Comparison of ENCODE assay signal across 10 mouse cellular contexts in the genomic region with DNA sequence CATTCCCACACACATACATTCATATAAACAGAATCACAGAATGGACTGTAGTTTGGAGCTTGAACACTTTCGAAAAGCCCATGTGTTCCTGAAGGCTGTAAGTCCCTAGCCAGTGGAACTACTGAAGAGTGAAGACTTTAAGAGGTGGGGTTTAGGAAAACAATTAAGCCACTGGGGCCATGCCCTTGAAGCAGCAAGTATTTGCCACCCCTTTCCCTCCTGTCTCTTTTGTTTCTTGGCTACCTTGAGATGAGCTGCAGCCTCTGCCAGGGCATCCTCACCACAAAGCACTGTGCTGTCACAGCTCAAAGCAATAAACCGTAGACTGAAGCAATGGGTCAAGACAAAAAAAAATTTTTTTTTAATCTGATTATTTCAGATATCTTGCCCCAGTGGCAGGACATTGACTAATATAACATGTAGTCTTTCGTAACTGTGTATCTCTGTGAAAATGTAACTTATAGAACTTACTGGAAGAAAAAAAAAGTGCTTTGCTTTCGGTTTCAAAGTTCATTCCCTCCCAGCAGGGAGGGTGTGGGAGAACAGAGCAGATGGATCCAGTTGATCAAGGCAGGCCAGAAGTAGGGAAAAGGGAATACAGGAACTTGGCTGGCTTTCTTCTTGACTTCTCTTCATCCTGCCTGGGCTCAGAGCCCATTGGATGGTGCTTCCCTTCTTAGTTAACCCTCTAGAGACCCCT. TPM values are rescaled to one million over a fixed set of nuclear protein-coding genes. Genes with fewer than 3 reads are reported as not detected.
DNase-seq lines count a peak whose midpoint lies in the region; ATAC-seq and TF ChIP-seq lines count a peak whose summit lies in the region.
"Had no signal": no experiment of that assay in that cellular context is flagged by ENCODE, and none has a peak within 500 bp of the region (broad histone marks: within the 10 kb centered on the region; RNA-seq: fewer than 3 reads in every experiment).

No protein-coding gene starts in this region.

- H3K4me3 ChIP-seq in testis, adult 2 months (ENCODE audit: control insufficient read depth, low read depth, low read length) = no peak overlapping the region
- H3K4me3 ChIP-seq in kidney, embryonic 16.5 days (ENCODE audit: low read length) = 0 out of 2 replicates have a peak overlapping the region, but pooled peaks have one; percentile 7
- H3K4me3 ChIP-seq: erythroblast, embryonic 14.5 days had no signal

- peak overlapping the region; percentile 19; the same call in 1 of the 2 replicates for H3K4me2 ChIP-seq in kidney, embryonic 16.5 days (replicated peaks; ENCODE audit: low read depth, low read length)

- DNase-seq in adrenal gland, postnatal 14 days = peak; percentile 39
- no peak for DNase-seq in adrenal gland, adult 18-20 months (ENCODE audit: low spot score in 2 of 2)
- no peak for DNase-seq in testis, postnatal 10 days (ENCODE audit: low spot score)
- peak; percentile 48 for DNase-seq in testis, postnatal 14 days (ENCODE audit: low spot score)
- no peak for DNase-seq in frontal cortex, adult 2 months (ENCODE audit: extremely low spot score in 1 of 2, low spot score in 1 of 2)
- DNase-seq: adrenal gland, adult 8-10 months had no signal

- no peak overlapping the region for H3K9ac ChIP-seq in kidney, embryonic 16.5 days (replicated peaks; ENCODE audit: low read length)

- peak; percentile 46; the same call in 1 of the 2 replicates for ATAC-seq in kidney, embryonic 16.5 days (ENCODE audit: low FRiP score, low TSS enrichment)
- no peak for ATAC-seq in megakaryocyte-erythroid progenitor cell, adult 5-6 weeks (replicated peaks; ENCODE audit: low FRiP score, low TSS enrichment, poor library complexity, severe bottlenecking)

- H3K36me3 ChIP-seq in testis, adult 2 months (ENCODE audit: control insufficient read depth, insufficient read depth, low read length) = no peaks in the 10 kb centered on the region
- no peaks in the 10 kb centered on the region for H3K36me3 ChIP-seq in kidney, embryonic 16.5 days (ENCODE audit: insufficient read depth, low read length)

- no peaks in the 10 kb centered on the region for H3K9me3 ChIP-seq in kidney, embryonic 16.5 days (ENCODE audit: low read length)

- no peak for TF ChIP-seq POLR2A in testis, adult 2 months (IDR thresholded peaks at IDR 0.05; ENCODE audit: control insufficient read depth, low read depth, low read length)

- peaks cover 5% of the 10 kb centered on the region for H3K4me1 ChIP-seq in testis, adult 2 months (ENCODE audit: control insufficient read depth, insufficient read depth, low read length)
- H3K4me1 ChIP-seq in kidney, embryonic 16.5 days (ENCODE audit: insufficient read depth, low read length) = peaks cover 22% of the 10 kb centered on the region

- peak overlapping the region; percentile 67; the same call in 1 of the 2 replicates for H3K27ac ChIP-seq in testis, adult 2 months (ENCODE audit: control insufficient read depth, insufficient read depth, low read depth, low read length)
- H3K27ac ChIP-seq in kidney, embryonic 16.5 days (ENCODE audit: low read length) = peak overlapping the region; percentile 61; the same call in 1 of the 2 replicates

- H3K27me3 ChIP-seq in testis, adult 2 months (ENCODE audit: control insufficient read depth, insufficient read depth, low read length) = no peaks in the 10 kb centered on the region
- no peaks in the 10 kb centered on the region for H3K27me3 ChIP-seq in kidney, embryonic 16.5 days (ENCODE audit: insufficient read depth, low read length)

- 44% methylated on average over 4 of the region's 4 CpGs for WGBS in kidney, embryonic 16.5 days

- no peak for TF ChIP-seq CTCF in testis, adult 2 months (IDR thresholded peaks at IDR 0.05; ENCODE audit: control insufficient read depth, insufficient read depth, insufficient replicate concordance, low read depth, low read length)

RNA-seq across cellular contexts. Expression of a gene that starts 35.2 kb away (rescaled TPM):
- total RNA-seq in adrenal gland, postnatal 14 days (2021) = 216 and 228 TPM in 2 replicates
- total RNA-seq in adrenal gland, adult 18-20 months (2021) = 100 to 1,000 TPM; 181 to 189 TPM
- 22.1 and 23.8 TPM in 2 replicates for polyA plus RNA-seq in testis, adult 2 months (2012; rRNA removed)
- polyA plus RNA-seq in kidney, embryonic 16.5 days (2015; fragmentation: Nextera tagmentation; extraction: Ambion mirVana) = 164 and 171 TPM in 2 replicates
- total RNA-seq in megakaryocyte-erythroid progenitor cell, adult 5-6 weeks (2014; fragmentation: Nextera tagmentation) = 50.1 and 72.1 TPM in 2 replicates
- 54.8 and 58.5 TPM in 2 replicates for total RNA-seq in megakaryocyte-erythroid progenitor cell, adult 5-6 weeks (2017)
- polyA plus RNA-seq in frontal cortex, adult 2 months (2012; rRNA removed) = 72.7 and 73.7 TPM in 2 replicates

RNA-seq across cellular contexts. Expression of a gene that starts 38.2 kb away (rescaled TPM):
- 151 and 163 TPM in 2 replicates for total RNA-seq in adrenal gland, postnatal 14 days (2021)
- 100 to 1,000 TPM; 165 to 203 TPM for total RNA-seq in adrenal gland, adult 18-20 months (2021)
- 152 and 179 TPM in 2 replicates for polyA plus RNA-seq in testis, adult 2 months (2012; rRNA removed)
- polyA plus RNA-seq in kidney, embryonic 16.5 days (2015; fragmentation: Nextera tagmentation; extraction: Ambion mirVana) = 134 and 135 TPM in 2 replicates
- total RNA-seq in megakaryocyte-erythroid progenitor cell, adult 5-6 weeks (2014; fragmentation: Nextera tagmentation) = 66.9 and 80.3 TPM in 2 replicates
- 175 and 200 TPM in 2 replicates for total RNA-seq in megakaryocyte-erythroid progenitor cell, adult 5-6 weeks (2017)
- 94.5 and 99.6 TPM in 2 replicates for polyA plus RNA-seq in frontal cortex, adult 2 months (2012; rRNA removed)

Comparison
In these comparisons a context has a peak if more than half of its experiments do, and no peak if none do; other contexts are left out.
1. DNase-seq: peak in adrenal gland, postnatal 14 days (single experiment) and testis, postnatal 14 days (single experiment); none in adrenal gland, adult 18-20 months (0 of 2), testis, postnatal 10 days (single experiment) and frontal cortex, adult 2 months (0 of 2).